Mouse (Mus musculus) layer of hippocampus, postnatal 10 days (tissue): ENCODE measurements around the gene Aldh1a3. TPM values are rescaled to one million over a fixed set of nuclear protein-coding genes. Genes with fewer than 3 reads are reported as not detected.
A peak's percentile ranks its signal among the peaks of the same experiment; 100 is the strongest.

Source experiments
- DNase-seq, 2 experiments: peaks; one replicate each; pipeline ENCODE4 v3.0.0; 2021; ENCODE audit warnings: low spot score in 2 of 2
- total RNA-seq, 2 experiments: library from RNA; stranded (reverse); gene quantifications; 2 replicates each; pipeline ENCODE4 v1.2.3; 2021

The Aldh1a3 gene
- total RNA-seq, 2 experiments from 2014 or later = 0.94 to 1.4 TPM

- DNase-seq = no peak
Measured at GRCm38 (mm10) chr7:66418981-66419380, 8.3 kb downstream of the Aldh1a3 start.

DNA sequence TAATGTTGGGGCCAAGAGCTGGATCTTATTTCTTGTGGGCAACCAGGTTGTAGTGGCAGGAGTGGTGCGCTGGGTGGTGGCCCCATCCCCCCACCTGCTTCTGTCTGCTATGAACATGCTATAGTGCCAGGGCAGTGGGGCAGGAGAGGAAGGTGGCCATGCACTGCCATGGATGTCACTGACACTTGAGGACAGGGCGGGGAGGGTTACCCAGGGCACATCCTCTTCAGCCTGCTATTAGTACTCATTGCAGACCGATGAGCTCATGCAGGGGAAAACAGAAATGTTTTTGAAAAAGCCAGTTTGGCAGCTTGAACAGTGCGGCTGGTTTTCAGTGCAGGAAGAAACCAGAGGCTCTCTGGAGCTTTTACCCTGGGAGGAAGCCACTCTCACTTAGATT, 10.5 kb downstream of the Aldh1a3 start:
- DNase-seq = no peak

DNA sequence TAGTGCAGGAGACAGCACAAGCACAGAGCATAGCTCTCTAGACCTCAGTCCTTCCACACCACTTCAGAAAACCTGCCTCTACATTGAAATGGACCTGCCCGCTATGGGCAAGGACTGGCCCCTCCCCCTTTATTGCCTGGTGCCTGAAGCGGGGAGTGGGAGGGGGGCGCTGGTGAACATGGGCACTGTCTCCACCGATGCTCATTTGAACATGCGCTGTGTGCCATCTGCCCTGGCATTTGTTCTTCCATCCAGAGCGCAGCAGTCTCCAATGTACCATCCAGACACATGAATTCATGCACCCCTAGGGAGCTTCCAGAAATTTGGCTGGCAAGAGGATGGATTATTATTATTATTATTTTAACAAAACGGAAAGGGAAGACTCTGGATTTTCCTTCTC, 14.2 kb downstream of the Aldh1a3 start:
- DNase-seq = no peak

- peak; percentile 58 to 61 for DNase-seq
Measured at GRCm38 (mm10) chr7:66409433-66409832, 17.9 kb downstream of the Aldh1a3 start.

- DNase-seq = no peak
Measured at GRCm38 (mm10) chr7:66406971-66407370, 20.3 kb downstream of the Aldh1a3 start.

- DNase-seq = no peak
Measured at GRCm38 (mm10) chr7:66405951-66406721, 21.2 kb downstream of the Aldh1a3 start.

- DNase-seq = no peak
Measured at GRCm38 (mm10) chr7:66405541-66405940, 21.8 kb downstream of the Aldh1a3 start.

- no peak for DNase-seq
Measured at GRCm38 (mm10) chr7:66404802-66405201, 22.5 kb downstream of the Aldh1a3 start.

DNA sequence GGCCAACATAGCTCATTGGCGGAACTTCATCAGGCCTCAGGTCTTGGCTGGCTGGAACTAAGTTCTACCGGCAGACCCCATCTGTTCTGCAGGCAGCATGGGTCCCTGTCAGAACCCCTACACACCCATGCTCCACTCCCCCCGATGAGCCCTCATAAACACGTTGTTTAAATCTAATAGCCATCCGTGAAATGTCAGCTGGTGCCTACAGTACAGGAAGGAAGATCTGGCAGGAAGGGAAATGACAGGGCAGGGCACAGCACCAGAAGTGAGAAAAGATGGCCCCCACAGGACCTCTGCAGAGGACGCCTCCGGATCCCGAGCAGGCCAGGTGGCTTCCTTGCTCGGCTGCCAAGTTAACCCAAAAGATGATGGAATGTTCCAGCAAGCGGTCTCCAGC, 23.2 kb downstream of the Aldh1a3 start:
- no peak for DNase-seq

- no peak for DNase-seq
Measured at GRCm38 (mm10) chr7:66402876-66403275, 24.4 kb downstream of the Aldh1a3 start.

DNA sequence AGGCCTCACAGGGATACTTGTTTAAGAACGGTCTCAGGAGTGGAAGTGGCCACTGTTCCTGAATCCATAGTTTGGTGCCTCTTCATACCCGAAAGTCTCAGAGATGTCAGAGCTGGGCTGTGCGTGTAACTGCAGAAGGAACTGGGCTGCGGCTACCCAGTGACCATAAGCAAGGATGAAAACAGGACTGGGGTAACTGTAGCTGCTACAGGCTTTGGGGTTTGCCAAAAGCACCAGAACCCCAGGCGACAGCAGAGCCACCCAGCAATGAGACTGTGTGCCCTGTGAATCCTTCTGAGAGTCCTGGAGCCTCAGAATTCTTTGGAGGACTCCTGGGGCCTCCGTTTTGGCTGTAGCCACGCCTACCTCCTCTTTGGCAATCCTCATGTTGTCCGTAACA, 25.7 kb downstream of the Aldh1a3 start:
- DNase-seq = no peak

DNA sequence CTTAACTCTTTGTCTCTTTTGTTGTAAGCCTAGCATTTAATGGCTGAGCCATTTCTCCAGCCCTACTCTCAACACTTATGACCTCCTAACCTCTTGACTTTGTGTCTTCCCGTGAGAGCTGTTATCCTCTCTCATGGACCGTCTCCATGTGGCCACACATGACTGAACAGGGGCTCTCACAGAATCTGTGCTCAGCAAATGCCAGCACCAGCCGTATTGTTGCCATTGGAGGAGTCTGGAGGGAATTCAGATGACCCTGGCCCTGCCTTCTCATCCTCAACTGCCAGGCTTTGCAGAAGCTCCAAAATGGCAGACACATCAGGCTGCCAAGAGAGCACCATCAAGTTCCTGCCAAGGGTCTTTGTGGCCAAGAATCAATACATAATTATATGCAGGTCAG, 30.0 kb downstream of the Aldh1a3 start:
- no peak for DNase-seq

- DNase-seq = peak; percentile 56 to 64
Measured at GRCm38 (mm10) chr7:66388621-66389532, 38.4 kb downstream of the Aldh1a3 start.

- DNase-seq = peak in 1 of 2 experiments; percentile 39
Measured at GRCm38 (mm10) chr7:66387813-66388521, 39.4 kb downstream of the Aldh1a3 start, which contains the start of gene Lrrk1. Lrrk1 (minus strand) TSS chr7:66388350.

DNA sequence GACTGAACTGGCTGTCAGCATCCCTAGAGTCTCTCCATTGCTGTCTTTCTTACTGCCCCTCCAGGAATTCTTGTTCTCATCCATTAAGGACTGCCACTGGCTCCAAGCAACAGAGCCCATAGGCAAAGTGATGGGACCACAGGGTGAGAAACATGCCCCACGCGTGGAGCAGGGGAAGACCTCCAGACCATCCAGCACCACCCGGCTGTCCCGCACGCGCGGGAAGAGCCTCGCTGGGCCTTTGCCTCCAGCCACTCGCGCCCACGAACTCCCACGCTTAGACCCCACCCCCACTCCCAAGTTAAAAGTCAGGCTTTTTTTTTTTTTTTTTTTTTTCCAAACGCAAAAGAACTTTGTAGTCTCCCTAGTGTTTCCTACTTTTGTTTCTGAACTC, 39.9 kb downstream of the Aldh1a3 start:
- no peak for DNase-seq

- DNase-seq = no peak
Measured at GRCm38 (mm10) chr7:66386411-66386810, 40.9 kb downstream of the Aldh1a3 start.

DNA sequence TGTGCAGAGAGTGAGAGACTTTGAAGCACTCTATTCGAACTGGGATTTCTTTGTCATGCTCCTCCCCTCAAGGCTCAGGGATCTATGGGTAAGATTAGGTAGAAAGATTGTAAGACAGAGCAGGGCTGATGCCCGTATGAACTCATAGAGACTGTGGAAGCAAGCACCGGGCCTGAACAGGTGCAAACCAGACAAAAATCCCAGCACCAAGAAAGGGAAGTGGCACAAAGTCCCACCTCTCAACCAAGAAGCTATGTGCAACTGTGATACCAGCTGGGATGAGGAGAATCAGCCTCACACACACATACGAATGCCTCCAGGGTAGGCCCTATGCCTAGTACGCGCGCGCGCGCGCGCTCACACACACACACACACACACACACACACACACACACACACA, 41.5 kb downstream of the Aldh1a3 start:
- DNase-seq = no peak

DNA sequence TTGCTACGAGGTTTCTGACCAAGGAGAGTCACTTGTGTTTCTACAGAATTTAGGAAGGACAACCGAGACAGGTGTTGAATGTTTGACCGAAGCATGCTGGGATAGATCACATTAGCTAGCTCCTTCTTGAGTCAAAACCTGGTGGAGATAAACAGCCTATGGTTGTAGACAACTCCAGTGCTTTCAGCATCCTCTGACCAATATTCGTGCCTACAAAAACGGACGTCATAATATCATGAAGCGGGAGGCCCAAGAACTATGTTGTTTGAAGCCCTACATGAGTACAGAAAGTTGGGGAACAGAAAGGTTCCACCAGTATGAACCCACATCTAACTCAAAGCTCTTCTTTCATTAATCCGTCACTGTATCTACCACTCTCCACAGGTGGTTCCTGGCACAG, 42.4 kb downstream of the Aldh1a3 start:
- DNase-seq = no peak

DNA sequence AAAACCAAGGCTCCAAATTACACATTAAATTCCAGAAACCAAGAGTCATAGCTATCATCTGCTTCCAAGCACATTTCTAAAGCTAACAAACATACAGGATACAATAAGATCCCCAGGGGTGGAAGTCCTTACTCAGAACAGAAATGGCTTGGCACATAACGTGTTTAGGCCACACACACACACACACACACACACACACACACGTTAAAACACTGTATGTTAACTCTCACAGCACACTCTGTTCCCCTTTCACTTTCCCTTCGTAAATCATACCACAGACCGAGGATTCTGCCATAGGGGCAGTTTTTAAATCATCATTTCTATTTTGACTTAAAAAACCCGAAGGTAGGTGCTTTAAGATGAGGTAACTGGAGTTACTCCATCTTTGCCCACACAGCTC, 43.1 kb downstream of the Aldh1a3 start:
- no peak for DNase-seq

DNA sequence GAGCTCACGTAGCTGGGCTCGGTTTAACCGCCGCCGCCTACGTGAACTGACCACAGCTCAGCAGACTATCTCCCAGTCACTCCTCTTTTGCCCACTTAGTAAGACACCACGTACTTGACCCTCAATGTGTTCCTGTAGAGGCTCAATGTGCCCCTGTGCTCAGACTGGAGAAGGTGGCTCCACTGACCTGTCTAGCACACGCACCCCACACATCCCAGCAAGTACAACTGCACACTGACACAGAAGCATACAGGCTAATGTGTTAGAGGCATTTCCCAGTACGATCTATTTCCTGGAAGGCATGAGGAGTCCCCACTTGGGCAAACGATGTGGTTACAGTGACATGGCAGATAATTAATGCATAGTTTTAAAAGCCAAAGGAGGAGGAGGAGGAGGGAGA, 50.8 kb downstream of the Aldh1a3 start:
- no peak for DNase-seq

GRCm38 (mm10) chr7:66375736-66376135, 51.6 kb downstream of the Aldh1a3 start:
- no peak for DNase-seq

GRCm38 (mm10) chr7:66373391-66373790, 53.9 kb downstream of the Aldh1a3 start:
- DNase-seq = no peak
